Mouse (Mus musculus): Measurements from ENCODE around the gene Serpina1d. TPM values are rescaled to one million over a fixed set of nuclear protein-coding genes. Genes with fewer than 3 reads are reported as not detected.
"Not testable (repeated sequence)": the region's sequence is repeated elsewhere in the genome, so short reads cannot be mapped to it uniquely, and the experiment has no call there.

The Serpina1d gene
- total RNA-seq (2021) (under 1 TPM; 0.18 to 0.20 TPM), polyA plus RNA-seq (2012; rRNA removed) (0.35 and 3.5 TPM in 2 replicates)
- long read RNA-seq, partial matches to known transcripts = 0 of 1 reads
- long read RNA-seq, other reads (novel, unspliced or antisense) = 1 of 1 reads

DNA sequence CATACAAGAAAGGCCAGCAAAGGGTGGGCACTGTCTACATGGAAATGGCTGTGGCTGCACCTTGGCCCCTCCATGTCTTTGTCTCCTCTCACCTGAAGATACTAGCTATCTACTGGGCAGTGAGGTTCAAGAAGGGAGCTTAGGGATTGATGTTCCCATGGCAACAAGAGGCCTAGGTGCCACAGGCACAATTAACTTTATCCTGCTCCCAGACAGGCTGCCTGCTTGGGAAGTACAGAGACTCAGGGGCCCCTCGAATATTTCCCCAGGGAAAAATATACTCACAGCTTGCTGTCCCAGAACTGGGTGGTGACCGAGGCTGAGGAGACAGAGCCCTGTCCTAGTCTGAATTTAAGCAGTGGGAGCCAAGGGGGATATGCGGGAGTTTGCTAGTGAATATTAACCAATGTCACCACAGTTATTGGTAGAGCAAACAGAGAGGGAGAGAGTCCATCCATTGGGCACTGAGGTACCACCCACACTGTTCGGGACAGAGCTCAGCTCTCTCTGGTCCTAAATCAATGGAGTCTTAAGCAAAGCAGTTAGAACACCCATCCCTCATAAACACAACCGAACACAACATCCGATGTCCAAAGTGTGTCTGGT, at the start of gene Serpina1d:
Gene Serpina1d, minus strand, starts transcription at position 347 of the 606 bp plus-strand sequence.
- H3K4me1 ChIP-seq (ENCODE audit: control insufficient read depth, insufficient read depth, low read length); H3K36me3 ChIP-seq (ENCODE audit: control insufficient read depth, insufficient read depth, low read length); H3K27ac ChIP-seq; H3K79me2 ChIP-seq (replicated peaks; ENCODE audit: control insufficient read depth, insufficient read depth, low read length); H3K4me3 ChIP-seq; intact Hi-C loops (cut with DNase I); DNase-seq; H3K9ac ChIP-seq (ENCODE audit: low read depth, low read length); H3K27me3 ChIP-seq (ENCODE audit: control insufficient read depth, insufficient read depth, low read length): not testable (repeated sequence)
- 79% methylated on average over 6 of the region's 6 CpGs for WGBS

DNA sequence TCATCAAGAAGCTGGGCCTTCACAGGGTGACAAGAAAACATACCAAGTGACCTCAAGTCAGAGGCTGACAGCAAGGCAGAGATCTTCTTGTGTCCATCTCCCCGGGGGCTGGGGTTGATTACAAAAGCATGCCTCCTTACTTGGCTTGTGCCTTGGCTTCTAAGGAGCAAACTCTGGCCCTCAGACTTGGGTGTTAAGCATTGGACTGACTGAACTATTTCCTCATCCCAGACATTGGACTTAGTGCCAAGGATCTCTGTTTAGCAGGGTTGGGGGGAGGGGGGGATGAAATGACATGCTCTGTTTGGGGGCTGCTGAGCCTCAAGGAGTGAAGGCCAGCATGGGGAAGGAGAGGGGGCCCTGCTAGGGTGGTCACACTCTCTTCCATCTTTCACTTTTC, 2.8 kb downstream of the Serpina1d start:
- H3K4me1 ChIP-seq (ENCODE audit: control insufficient read depth, insufficient read depth, low read length); H3K4me3 ChIP-seq; H3K27ac ChIP-seq; H3K79me2 ChIP-seq (replicated peaks; ENCODE audit: control insufficient read depth, insufficient read depth, low read length); DNase-seq; H3K27me3 ChIP-seq (ENCODE audit: control insufficient read depth, insufficient read depth, low read length); H3K9ac ChIP-seq (ENCODE audit: low read depth, low read length); intact Hi-C loops (cut with DNase I); H3K36me3 ChIP-seq (ENCODE audit: control insufficient read depth, insufficient read depth, low read length): not testable (repeated sequence)
- 55% methylated on average over 1 of the region's 1 CpGs for WGBS

DNA sequence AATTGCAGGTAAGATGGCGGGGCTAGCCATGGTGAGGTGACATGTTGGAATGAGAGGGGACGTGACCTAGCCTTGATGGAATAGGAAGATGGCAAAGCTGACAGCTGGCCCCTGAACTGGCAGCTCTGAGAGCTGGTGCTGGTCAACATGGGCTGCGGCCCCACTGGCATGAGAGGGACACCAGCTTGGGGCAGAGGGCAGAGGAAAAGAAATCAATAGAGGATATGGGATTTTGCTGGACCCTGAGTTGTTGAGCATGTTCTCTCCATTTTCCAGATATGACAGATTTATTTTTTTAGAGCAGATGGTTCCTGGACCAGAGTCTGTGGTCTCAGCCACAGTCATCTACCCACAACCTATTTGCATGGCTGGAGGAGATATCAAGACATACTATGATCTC, 10.3 kb downstream of the Serpina1d start:
- 65% methylated on average over 3 of the region's 3 CpGs for WGBS
- H3K27me3 ChIP-seq (ENCODE audit: control insufficient read depth, insufficient read depth, low read length); H3K4me3 ChIP-seq; H3K4me1 ChIP-seq (ENCODE audit: control insufficient read depth, insufficient read depth, low read length); intact Hi-C loops (cut with DNase I); H3K36me3 ChIP-seq (ENCODE audit: control insufficient read depth, insufficient read depth, low read length); H3K79me2 ChIP-seq (replicated peaks; ENCODE audit: control insufficient read depth, insufficient read depth, low read length); DNase-seq; H3K9ac ChIP-seq (ENCODE audit: low read depth, low read length); H3K27ac ChIP-seq: not testable (repeated sequence)

DNA sequence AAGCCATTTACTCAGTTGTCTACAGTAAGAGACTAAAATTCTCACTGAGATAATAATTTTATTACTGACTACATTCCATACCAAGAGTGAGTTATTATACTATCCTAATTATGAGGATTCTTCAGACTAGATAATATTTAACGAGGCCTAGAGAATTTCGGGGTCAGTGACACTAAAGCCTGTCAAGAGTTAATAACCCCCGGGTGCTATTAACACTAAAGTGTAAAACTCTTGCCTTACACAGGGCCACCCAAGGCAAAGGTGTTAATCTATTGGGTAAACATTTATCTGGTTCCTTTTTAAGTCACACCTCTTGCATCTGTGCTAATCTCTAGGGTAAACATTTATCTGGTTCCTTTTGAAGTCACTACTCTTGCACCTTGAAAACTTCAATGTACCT, 13.1 kb downstream of the Serpina1d start:
- DNase-seq; H3K27ac ChIP-seq; H3K36me3 ChIP-seq (ENCODE audit: control insufficient read depth, insufficient read depth, low read length); H3K79me2 ChIP-seq (replicated peaks; ENCODE audit: control insufficient read depth, insufficient read depth, low read length); intact Hi-C loops (cut with DNase I); H3K4me3 ChIP-seq; H3K4me1 ChIP-seq (ENCODE audit: control insufficient read depth, insufficient read depth, low read length); H3K9ac ChIP-seq (ENCODE audit: low read depth, low read length); H3K27me3 ChIP-seq (ENCODE audit: control insufficient read depth, insufficient read depth, low read length): not testable (repeated sequence)
- 68% methylated on average over 3 of the region's 3 CpGs for WGBS

DNA sequence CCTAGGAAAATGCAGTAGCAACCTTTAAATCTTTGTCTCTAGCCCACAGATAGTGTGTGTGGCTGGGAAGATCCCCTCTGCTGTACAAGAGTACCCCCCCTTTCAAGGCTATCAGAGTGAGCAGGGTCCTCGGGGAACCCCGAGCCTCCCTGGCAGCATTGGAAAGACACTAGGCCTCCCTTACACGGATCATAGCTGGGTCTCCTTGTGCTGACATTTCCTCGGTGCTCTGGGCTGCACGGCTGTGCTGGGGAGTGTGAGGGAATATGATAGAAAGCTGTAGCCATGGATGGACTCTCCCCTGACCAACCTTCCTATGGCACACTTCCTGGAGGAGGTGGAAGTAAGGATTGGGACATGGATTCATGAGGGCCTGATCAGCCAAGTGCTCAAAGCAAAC, 27.4 kb downstream of the Serpina1d start:
- intact Hi-C loops (cut with DNase I); H3K79me2 ChIP-seq (replicated peaks; ENCODE audit: control insufficient read depth, insufficient read depth, low read length); H3K4me1 ChIP-seq (ENCODE audit: control insufficient read depth, insufficient read depth, low read length); DNase-seq; H3K27ac ChIP-seq; H3K9ac ChIP-seq (ENCODE audit: low read depth, low read length); H3K27me3 ChIP-seq (ENCODE audit: control insufficient read depth, insufficient read depth, low read length); H3K36me3 ChIP-seq (ENCODE audit: control insufficient read depth, insufficient read depth, low read length); H3K4me3 ChIP-seq: not testable (repeated sequence)
- WGBS = 76% methylated on average over 5 of the region's 5 CpGs

DNA sequence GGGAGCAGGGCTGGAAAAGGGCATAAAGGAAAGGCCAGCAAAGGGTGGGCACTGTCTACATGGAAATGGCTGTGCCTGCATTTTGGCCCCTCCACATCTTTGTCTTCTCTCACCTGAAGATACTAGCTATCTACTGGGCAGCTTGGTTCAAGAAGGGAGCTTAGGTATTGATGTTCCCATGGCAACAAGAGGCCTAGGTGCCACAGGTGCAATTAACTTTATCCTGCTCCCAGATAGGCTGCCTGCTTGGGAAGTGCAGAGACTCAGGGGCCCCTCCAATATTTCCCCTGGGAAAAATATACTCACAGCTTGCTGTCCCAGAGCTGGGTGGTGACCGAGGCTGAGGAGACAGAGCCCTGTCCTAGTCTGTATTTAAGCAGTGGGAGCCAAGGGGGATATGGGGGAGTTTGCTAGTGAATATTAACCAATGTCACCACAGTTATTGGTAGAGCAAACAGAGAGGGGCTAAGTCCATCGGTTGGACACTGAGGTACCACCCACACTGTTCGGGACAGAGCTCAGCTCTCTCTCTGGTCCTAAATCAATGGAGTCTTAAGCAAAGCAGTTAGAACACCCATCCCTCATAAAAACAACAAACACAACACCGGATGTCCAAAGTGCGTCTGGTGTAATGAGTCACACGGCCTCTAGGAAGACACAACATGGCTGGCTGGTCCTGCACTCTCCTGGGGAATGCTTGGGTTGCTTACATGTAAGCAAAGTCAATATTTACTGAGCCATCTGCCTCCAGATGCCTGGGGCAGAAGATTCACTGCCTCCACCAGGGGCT, 35.4 kb downstream of the Serpina1d start:
- DNase-seq; H3K79me2 ChIP-seq (replicated peaks; ENCODE audit: control insufficient read depth, insufficient read depth, low read length); H3K9ac ChIP-seq (ENCODE audit: low read depth, low read length); intact Hi-C loops (cut with DNase I); H3K4me3 ChIP-seq; H3K36me3 ChIP-seq (ENCODE audit: control insufficient read depth, insufficient read depth, low read length); H3K27ac ChIP-seq; H3K27me3 ChIP-seq (ENCODE audit: control insufficient read depth, insufficient read depth, low read length); H3K4me1 ChIP-seq (ENCODE audit: control insufficient read depth, insufficient read depth, low read length): not testable (repeated sequence)
- whole genome bisulfite sequencing = 81% methylated on average over 6 of the region's 6 CpGs

DNA sequence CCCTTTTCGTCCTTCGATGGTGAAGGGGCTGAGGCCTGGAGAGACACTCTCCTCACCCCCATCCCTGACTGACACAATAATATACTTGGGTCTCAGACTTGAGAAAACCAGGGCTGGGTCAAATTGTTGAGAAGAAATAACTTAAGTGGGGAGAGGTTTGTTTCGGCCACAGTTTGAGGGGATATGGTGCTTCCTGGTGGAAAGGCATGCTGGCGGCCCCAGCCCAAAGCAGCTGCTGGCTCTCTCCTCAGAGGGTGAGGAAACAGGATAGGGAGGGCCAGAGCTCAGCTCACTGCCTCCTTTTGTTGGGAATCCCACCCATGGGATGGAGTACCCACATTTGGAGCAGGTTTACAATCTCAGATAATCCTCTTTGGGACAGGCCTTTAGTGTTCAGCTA, 37.8 kb downstream of the Serpina1d start:
- H3K36me3 ChIP-seq (ENCODE audit: control insufficient read depth, insufficient read depth, low read length); DNase-seq; intact Hi-C loops (cut with DNase I); H3K27ac ChIP-seq; H3K27me3 ChIP-seq (ENCODE audit: control insufficient read depth, insufficient read depth, low read length); H3K79me2 ChIP-seq (replicated peaks; ENCODE audit: control insufficient read depth, insufficient read depth, low read length); H3K9ac ChIP-seq (ENCODE audit: low read depth, low read length); H3K4me3 ChIP-seq; H3K4me1 ChIP-seq (ENCODE audit: control insufficient read depth, insufficient read depth, low read length): not testable (repeated sequence)
- WGBS = 73% methylated on average over 4 of the region's 4 CpGs

DNA sequence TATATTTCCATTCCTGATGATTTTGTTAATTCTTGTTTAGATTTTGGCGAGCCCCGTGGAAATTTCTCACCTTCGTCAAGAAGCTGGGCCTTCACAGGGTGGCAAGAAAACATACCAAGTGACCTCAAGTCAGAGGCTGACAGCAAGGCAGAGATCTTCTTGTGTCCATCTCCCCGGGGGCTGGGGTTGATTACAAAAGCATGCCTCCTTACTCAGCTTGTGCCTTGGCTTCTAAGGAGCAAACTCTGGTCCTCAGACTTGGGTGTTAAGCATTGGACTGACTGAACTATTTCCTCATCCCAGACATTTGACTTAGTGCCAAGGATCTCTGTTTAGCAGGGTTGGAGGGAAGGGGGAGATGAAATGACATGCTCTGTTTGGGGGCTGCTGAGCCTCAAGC, 38.3 kb downstream of the Serpina1d start:
- H3K9ac ChIP-seq (ENCODE audit: low read depth, low read length); H3K79me2 ChIP-seq (replicated peaks; ENCODE audit: control insufficient read depth, insufficient read depth, low read length); H3K4me1 ChIP-seq (ENCODE audit: control insufficient read depth, insufficient read depth, low read length); H3K27me3 ChIP-seq (ENCODE audit: control insufficient read depth, insufficient read depth, low read length); H3K4me3 ChIP-seq; H3K36me3 ChIP-seq (ENCODE audit: control insufficient read depth, insufficient read depth, low read length); H3K27ac ChIP-seq; intact Hi-C loops (cut with DNase I): not testable (repeated sequence)
- DNase-seq = peak in 1 of 2 experiments; percentile 5
- 67% methylated on average over 4 of the region's 4 CpGs for WGBS
